Mouse (Mus musculus): ENCODE data around the gene Rbks. TPM values are rescaled to one million over a fixed set of nuclear protein-coding genes. Genes with fewer than 3 reads are reported as not detected.
A peak's percentile ranks its signal among the peaks of the same experiment; 100 is the strongest.

Gene Rbks
- total RNA-seq, 1 experiment, result 2.1 TPM

DNA sequence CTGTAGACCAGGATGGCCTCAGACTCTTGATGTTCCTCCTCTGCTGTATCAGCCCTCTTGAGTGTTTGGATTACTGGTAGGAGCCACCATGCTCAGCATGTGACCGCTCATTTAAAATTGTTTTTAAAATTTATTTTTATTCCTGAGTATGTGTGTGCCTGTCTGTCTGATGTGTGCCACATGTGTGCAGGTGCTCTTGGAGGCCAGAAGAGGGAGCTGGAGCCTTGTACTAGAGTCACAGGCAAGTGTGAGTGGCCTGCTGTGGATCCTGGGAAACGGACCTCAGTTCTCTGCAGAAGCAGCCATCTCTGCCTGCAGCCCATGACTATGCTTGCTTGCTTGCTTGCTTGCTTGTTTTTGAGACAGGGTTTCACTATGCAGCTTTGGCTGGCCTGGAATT lies 98.3 kb downstream of the Rbks start:
- Histone ChIP-seq H3K9me3 (ENCODE audit: control insufficient read depth, insufficient read depth, low read depth, low read length) (no peaks in the 10 kb centered on the region), H3K4me1 (ENCODE audit: control insufficient read depth in 2 of 2, insufficient read depth in 2 of 2, low read length in 2 of 2, poor library complexity in 1 of 2) (peaks cover 3 to 7% of the 10 kb centered on the region in 2 experiments; a peak in 3 of 4 replicates), H3K36me3 (ENCODE audit: control insufficient read depth, insufficient read depth, low read length, poor library complexity, severe bottlenecking) (no peaks in the 10 kb centered on the region), H3K4me3 (ENCODE audit: insufficient read depth in 1 of 2, low read depth in 1 of 2, low read length in 2 of 2, poor library complexity in 1 of 2, severe bottlenecking in 1 of 2) (no peak overlapping the region), H3K27ac (ENCODE audit: insufficient read depth, low read depth, low read length, poor library complexity, severe bottlenecking) (no peak overlapping the region), H3K9ac (ENCODE audit: insufficient read depth, low read depth, low read length, poor library complexity, severe bottlenecking) (no peak overlapping the region)
- in situ Hi-C loops (cut with MboI; ENCODE audit: low sequenced_read_pairs in 2 of 2, unreplicated experiment in 2 of 2), result loop anchor here (10.0 to 25.0 kb wide), 2 partner anchors 588 to 596 kb away; no protein-coding TSS in a partner anchor
- TF ChIP-seq ZC3H11A (IDR thresholded peaks at IDR 0.05; ENCODE audit: borderline replicate concordance, low read depth, low read length) (peak; percentile 81; the same call in 1 of the 2 replicates), ZNF384 (IDR thresholded peaks at IDR 0.05; ENCODE audit: low read depth, low read length) (no peak)
- peak; percentile 55 for DNase-seq (ENCODE audit: low read depth, low spot score)

DNA sequence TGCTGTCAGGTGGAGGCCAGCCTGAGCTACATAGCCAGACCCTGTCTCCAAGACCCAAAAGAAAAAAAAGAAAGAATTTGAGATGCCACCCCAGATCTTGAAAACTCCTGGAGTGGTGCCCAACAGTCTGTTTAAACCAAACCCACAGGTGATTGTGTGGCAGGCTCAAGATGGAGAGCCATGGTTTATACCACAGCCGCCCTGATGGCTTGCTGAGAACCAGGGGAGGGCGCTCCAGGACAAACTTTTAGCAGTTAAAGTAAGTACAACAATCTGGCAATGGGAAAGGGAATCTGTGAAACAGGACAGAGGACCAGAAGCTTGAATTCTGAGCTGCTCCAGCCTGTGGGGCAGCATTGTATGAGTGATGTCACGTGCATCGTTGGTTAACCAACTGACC lies 98.8 kb downstream of the Rbks start:
- no peak overlapping the region for H3K27ac ChIP-seq (ENCODE audit: insufficient read depth, low read depth, low read length, poor library complexity, severe bottlenecking)
- H3K36me3 ChIP-seq (ENCODE audit: control insufficient read depth, insufficient read depth, low read length, poor library complexity, severe bottlenecking), result no peaks in the 10 kb centered on the region
- peaks cover 3 to 7% of the 10 kb centered on the region in 2 experiments; a peak in 3 of 4 replicates for H3K4me1 ChIP-seq (ENCODE audit: control insufficient read depth in 2 of 2, insufficient read depth in 2 of 2, low read length in 2 of 2, poor library complexity in 1 of 2)
- peak; percentile 63 for DNase-seq (ENCODE audit: low read depth, low spot score)
- no peak overlapping the region for H3K9ac ChIP-seq (ENCODE audit: insufficient read depth, low read depth, low read length, poor library complexity, severe bottlenecking)
- in situ Hi-C loops (cut with MboI; ENCODE audit: low sequenced_read_pairs in 2 of 2, unreplicated experiment in 2 of 2), result loop anchor here (10.0 to 25.0 kb wide), 2 partner anchors 589 to 596 kb away; no protein-coding TSS in a partner anchor
- H3K4me3 ChIP-seq (ENCODE audit: insufficient read depth in 1 of 2, low read depth in 1 of 2, low read length in 2 of 2, poor library complexity in 1 of 2, severe bottlenecking in 1 of 2), result no peak overlapping the region
- H3K9me3 ChIP-seq (ENCODE audit: control insufficient read depth, insufficient read depth, low read depth, low read length), result no peaks in the 10 kb centered on the region
- peak; percentile 60; the same call in 1 of the 2 replicates for TF ChIP-seq ZC3H11A (IDR thresholded peaks at IDR 0.05; ENCODE audit: borderline replicate concordance, low read depth, low read length)
- no peak for TF ChIP-seq ZNF384 (IDR thresholded peaks at IDR 0.05; ENCODE audit: low read depth, low read length)

- in situ Hi-C loops (cut with MboI; ENCODE audit: low sequenced_read_pairs in 2 of 2, unreplicated experiment in 2 of 2), result loop anchor here (10.0 to 25.0 kb wide), 2 partner anchors 589 to 597 kb away; no protein-coding TSS in a partner anchor
- Histone ChIP-seq H3K36me3 (ENCODE audit: control insufficient read depth, insufficient read depth, low read length, poor library complexity, severe bottlenecking) (no peaks in the 10 kb centered on the region), H3K9me3 (ENCODE audit: control insufficient read depth, insufficient read depth, low read depth, low read length) (no peaks in the 10 kb centered on the region), H3K9ac (ENCODE audit: insufficient read depth, low read depth, low read length, poor library complexity, severe bottlenecking) (no peak overlapping the region), H3K4me1 (ENCODE audit: control insufficient read depth in 2 of 2, insufficient read depth in 2 of 2, low read length in 2 of 2, poor library complexity in 1 of 2) (peaks cover 3 to 7% of the 10 kb centered on the region in 2 experiments; a peak in 3 of 4 replicates), H3K27ac (ENCODE audit: insufficient read depth, low read depth, low read length, poor library complexity, severe bottlenecking) (no peak overlapping the region), H3K4me3 (ENCODE audit: insufficient read depth in 1 of 2, low read depth in 1 of 2, low read length in 2 of 2, poor library complexity in 1 of 2, severe bottlenecking in 1 of 2) (no peak overlapping the region)
- no peak for TF ChIP-seq HCFC1 (IDR thresholded peaks at IDR 0.05; ENCODE audit: borderline replicate concordance, insufficient read depth, low read length)
- TF ChIP-seq CHD2 (IDR thresholded peaks at IDR 0.05; ENCODE audit: low read depth, low read length), result no peak
- TF ChIP-seq ZC3H11A (IDR thresholded peaks at IDR 0.05; ENCODE audit: borderline replicate concordance, low read depth, low read length), result no peak
- TF ChIP-seq ZNF384 (IDR thresholded peaks at IDR 0.05; ENCODE audit: low read depth, low read length), result no peak
- no peak for TF ChIP-seq MAFK (IDR thresholded peaks at IDR 0.05; ENCODE audit: insufficient read depth, low read depth, low read length)
- DNase-seq (ENCODE audit: low read depth, low spot score), result no peak
Measured at GRCm38 (mm10) chr5:31598121-31598520, 99.3 kb downstream of the Rbks start.

- peak overlapping the region in 1 of 2 experiments; percentile 77; a peak in 2 of 4 replicates for H3K4me3 ChIP-seq (ENCODE audit: insufficient read depth in 1 of 2, low read depth in 1 of 2, low read length in 2 of 2, poor library complexity in 1 of 2, severe bottlenecking in 1 of 2)
- in situ Hi-C loops (cut with MboI; ENCODE audit: low sequenced_read_pairs in 2 of 2, unreplicated experiment in 2 of 2), result loop anchor here (10.0 to 25.0 kb wide), 2 partner anchors 590 to 597 kb away; no protein-coding TSS in a partner anchor
- no peak for DNase-seq (ENCODE audit: low read depth, low spot score)
- no peaks in the 10 kb centered on the region for H3K9me3 ChIP-seq (ENCODE audit: control insufficient read depth, insufficient read depth, low read depth, low read length)
- no peak overlapping the region for H3K27ac ChIP-seq (ENCODE audit: insufficient read depth, low read depth, low read length, poor library complexity, severe bottlenecking)
- H3K9ac ChIP-seq (ENCODE audit: insufficient read depth, low read depth, low read length, poor library complexity, severe bottlenecking), result peak overlapping the region; percentile 67; the same call in 1 of the 2 replicates
- no peaks in the 10 kb centered on the region for H3K36me3 ChIP-seq (ENCODE audit: control insufficient read depth, insufficient read depth, low read length, poor library complexity, severe bottlenecking)
- TF ChIP-seq ZC3H11A (IDR thresholded peaks at IDR 0.05; ENCODE audit: borderline replicate concordance, low read depth, low read length) (no peak), MAFK (IDR thresholded peaks at IDR 0.05; ENCODE audit: insufficient read depth, low read depth, low read length) (no peak), CHD2 (IDR thresholded peaks at IDR 0.05; ENCODE audit: low read depth, low read length) (no peak)
- peaks cover under 1 to 5% of the 10 kb centered on the region in 2 experiments; a peak in 1 of 4 replicates for H3K4me1 ChIP-seq (ENCODE audit: control insufficient read depth in 2 of 2, insufficient read depth in 2 of 2, low read length in 2 of 2, poor library complexity in 1 of 2)
Measured at GRCm38 (mm10) chr5:31597430-31597944, 99.9 kb downstream of the Rbks start.
